Mouse (Mus musculus) midbrain, postnatal 0 days (tissue): ENCODE measurements around the gene Wdr62. TPM values are rescaled to one million over a fixed set of nuclear protein-coding genes. Genes with fewer than 3 reads are reported as not detected.

Experiments used
- ATAC-seq: fragments of 200-750 bp; cut with Nextera tagmentation; 2 replicates; pipeline ENCODE4 v1.8.0; 2017; ENCODE audit warnings: moderate number of reproducible peaks, mild to moderate bottlenecking, moderate TSS enrichment, moderate library complexity; ENCODE audit not compliant: low FRiP score
- DNase-seq: peaks from one replicate; pipeline ENCODE4 v3.0.0-alpha.2; 2015; ENCODE audit warnings: low spot score
- H3K27ac ChIP-seq: fragments of 300-500 bp; sonication (generic); 2 replicates; pipeline ENCODE4 v1.5.1; 2014; ENCODE audit warnings: low read depth, mild to moderate bottlenecking, low read length, mixed read lengths
- H3K27me3 ChIP-seq: fragments of 300-500 bp; sonication (generic); 2 replicates; pipeline ENCODE4 v1.6.1; 2014; ENCODE audit warnings: low read length, control low read depth, mixed read lengths; ENCODE audit not compliant: insufficient read depth
- H3K36me3 ChIP-seq: fragments of 300-500 bp; sonication (generic); 2 replicates; pipeline ENCODE4 v1.6.1; 2014; ENCODE audit warnings: low read length, control low read depth, mixed read lengths; ENCODE audit not compliant: insufficient read depth
- H3K4me1 ChIP-seq: fragments of 300-500 bp; sonication (generic); 2 replicates; pipeline ENCODE4 v1.6.1; 2014; ENCODE audit warnings: mild to moderate bottlenecking, control low read depth, antibody characterized with exemption, low read length, mixed read lengths; ENCODE audit not compliant: insufficient read depth
- H3K4me2 ChIP-seq: fragments of 300-500 bp; sonication (generic); 2 replicates; pipeline ENCODE4 v1.6.1; 2014; ENCODE audit warnings: low read depth, mild to moderate bottlenecking, low read length, mixed read lengths; ENCODE audit not compliant: poor library complexity, severe bottlenecking
- H3K4me3 ChIP-seq: fragments of 300-500 bp; sonication (generic); 2 replicates; pipeline ENCODE4 v1.5.1; 2014; ENCODE audit warnings: low read depth, mild to moderate bottlenecking, low read length, moderate library complexity
- H3K9ac ChIP-seq: fragments of 300-500 bp; sonication (generic); replicated peaks from 2 replicates; pipeline ENCODE4 v1.6.1; 2014; ENCODE audit warnings: mild to moderate bottlenecking, low read length, moderate library complexity, mixed read lengths; ENCODE audit not compliant: poor library complexity, severe bottlenecking
- H3K9me3 ChIP-seq: fragments of 300-500 bp; sonication (generic); 2 replicates; pipeline ENCODE4 v1.6.1; 2016; ENCODE audit warnings: low read length, control low read depth
- CTCF ChIP-seq: IDR thresholded peaks from 2 replicates; pipeline ENCODE4 v1.5.1; 2016; ENCODE audit warnings: antibody characterized with exemption, mild to moderate bottlenecking
- WGBS: fragments of 180-500 bp; shearing (Covaris S2); extraction: QIAGEN DNeasy Blood & Tissue Kit; methylation state at CpG from one replicate; pipeline ENCODE4 v1.1.7; 2014; 5-methylcytosine and 5-hydroxymethylcytosine counted together
- polyA plus RNA-seq: library from polyadenylated mRNA; unstranded; fragments of >200 nt; fragmentation: Nextera tagmentation; extraction: Ambion mirVana; gene quantifications from 2 replicates; pipeline ENCODE4 v1.2.1, GENCODE M21; 2015
- total RNA-seq: library from RNA; depleted of rRNA; stranded (reverse); fragments of >200 nt; gene quantifications from 2 replicates; pipeline ENCODE4 v1.2.3, GENCODE M21; 2014

The Wdr62 gene
- total and polyA plus RNA-seq, 2 experiments from 2014 or later, result 1.7 to 4.1 TPM

- no peak overlapping the region for H3K27ac ChIP-seq
- TF ChIP-seq CTCF, result no peak
- no peak overlapping the region for H3K9ac ChIP-seq
- H3K4me2 ChIP-seq, result no peak overlapping the region
- no peaks in the 10 kb centered on the region for H3K27me3 ChIP-seq
- peaks cover 6% of the 10 kb centered on the region; the same call in 1 of the 2 replicates for H3K4me1 ChIP-seq
- H3K9me3 ChIP-seq, result no peaks in the 10 kb centered on the region
- DNase-seq (no peak), ATAC-seq (no peak)
- peaks cover 7% of the 10 kb centered on the region for H3K36me3 ChIP-seq
- WGBS, result 88% methylated on average over 6 of the region's 6 CpGs
- no peak overlapping the region for H3K4me3 ChIP-seq
Measured at GRCm38 (mm10) chr7:30196171-30196570, 84.0 kb downstream of the Wdr62 start.

- H3K4me3 ChIP-seq, result peak overlapping the region; percentile 75
- no peak for DNase-seq
- no peak for TF ChIP-seq CTCF
- peaks cover 6% of the 10 kb centered on the region; the same call in 1 of the 2 replicates for H3K4me1 ChIP-seq
- peaks cover 9% of the 10 kb centered on the region for H3K36me3 ChIP-seq
- H3K27ac ChIP-seq, result peak overlapping the region; percentile 77; the same call in 1 of the 2 replicates
- no peak overlapping the region for H3K9ac ChIP-seq
- whole genome bisulfite sequencing, result 76% methylated on average over 6 of the region's 6 CpGs
- ATAC-seq, result no peak
- no peaks in the 10 kb centered on the region for H3K27me3 ChIP-seq
- no peaks in the 10 kb centered on the region for H3K9me3 ChIP-seq
- peak overlapping the region; percentile 53 for H3K4me2 ChIP-seq
Measured at GRCm38 (mm10) chr7:30195461-30195860, 84.8 kb downstream of the Wdr62 start.

- H3K4me3 ChIP-seq, result peak overlapping the region; percentile 75
- peak overlapping the region; percentile 79 for H3K9ac ChIP-seq
- peaks cover 6% of the 10 kb centered on the region; the same call in 1 of the 2 replicates for H3K4me1 ChIP-seq
- peak overlapping the region; percentile 53 for H3K4me2 ChIP-seq
- ATAC-seq (peak; percentile 92), DNase-seq (peak; percentile 97)
- no peak for TF ChIP-seq CTCF
- no peaks in the 10 kb centered on the region for H3K27me3 ChIP-seq
- no peaks in the 10 kb centered on the region for H3K9me3 ChIP-seq
- H3K27ac ChIP-seq, result peak overlapping the region; percentile 77
- under 1% methylated on average over 28 of the region's 28 CpGs for WGBS
- peaks cover 13% of the 10 kb centered on the region for H3K36me3 ChIP-seq
Measured at GRCm38 (mm10) chr7:30194884-30195283, 85.3 kb downstream of the Wdr62 start.

GRCm38 (mm10) chr7:30194101-30194831 lies 86.0 kb downstream of the Wdr62 start:
- peaks cover 15% of the 10 kb centered on the region for H3K36me3 ChIP-seq
- peak overlapping the region; percentile 79 for H3K9ac ChIP-seq
- peak overlapping the region; percentile 53 for H3K4me2 ChIP-seq
- no peaks in the 10 kb centered on the region for H3K9me3 ChIP-seq
- WGBS, result under 1% methylated on average over 26 of the region's 26 CpGs
- H3K4me1 ChIP-seq, result peaks cover 6% of the 10 kb centered on the region; the same call in 1 of the 2 replicates
- ATAC-seq (peak; percentile 29), DNase-seq (peak; percentile 63)
- H3K4me3 ChIP-seq, result peak overlapping the region; percentile 75
- H3K27me3 ChIP-seq, result no peaks in the 10 kb centered on the region
- H3K27ac ChIP-seq, result peak overlapping the region; percentile 77
- no peak for TF ChIP-seq CTCF

- Histone ChIP-seq H3K27me3 (no peaks in the 10 kb centered on the region), H3K4me2 (peak overlapping the region; percentile 53), H3K4me1 (peaks cover 6% of the 10 kb centered on the region; the same call in 1 of the 2 replicates), H3K9ac (peak overlapping the region; percentile 79), H3K27ac (peak overlapping the region; percentile 77), H3K36me3 (peaks cover 19% of the 10 kb centered on the region), H3K4me3 (peak overlapping the region; percentile 75), H3K9me3 (no peaks in the 10 kb centered on the region)
- WGBS, result 1% methylated on average over 25 of the region's 26 CpGs
- ATAC-seq (peak; percentile 35; the same call in 1 of the 2 replicates), DNase-seq (peak; percentile 82)
- TF ChIP-seq CTCF, result no peak
Measured at GRCm38 (mm10) chr7:30193581-30194100, 86.6 kb downstream of the Wdr62 start.

DNA sequence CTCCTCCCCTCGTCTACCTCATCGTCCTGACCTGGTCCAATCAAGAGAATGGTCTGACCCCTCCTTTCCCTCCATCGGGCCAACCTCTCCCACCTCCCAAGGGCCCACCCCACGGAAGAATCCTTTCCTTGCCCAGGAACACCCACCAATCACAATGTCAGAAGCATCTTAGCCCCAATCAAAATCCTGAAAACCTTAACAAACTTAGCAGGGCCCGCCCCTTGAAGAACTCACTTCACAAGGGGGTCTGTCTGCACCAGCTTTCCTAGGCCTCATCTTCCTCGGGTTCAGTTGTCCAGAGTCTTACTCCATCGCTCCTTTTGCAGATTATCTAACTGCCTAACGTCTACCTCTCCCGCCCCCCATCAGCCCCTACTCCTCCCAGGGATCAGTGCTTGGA lies 87.2 kb downstream of the Wdr62 start:
- peak overlapping the region; percentile 79 for H3K9ac ChIP-seq
- H3K9me3 ChIP-seq, result no peaks in the 10 kb centered on the region
- peak overlapping the region; percentile 75 for H3K4me3 ChIP-seq
- H3K4me1 ChIP-seq, result peaks cover 6% of the 10 kb centered on the region; the same call in 1 of the 2 replicates
- TF ChIP-seq CTCF, result no peak
- no peaks in the 10 kb centered on the region for H3K27me3 ChIP-seq
- H3K27ac ChIP-seq, result peak overlapping the region; percentile 77; the same call in 1 of the 2 replicates
- 17% methylated on average over 9 of the region's 9 CpGs for WGBS
- peaks cover 26% of the 10 kb centered on the region for H3K36me3 ChIP-seq
- DNase-seq (no peak), ATAC-seq (no peak)
- peak overlapping the region; percentile 53 for H3K4me2 ChIP-seq
